Mouse (Mus musculus) liver (tissue): ENCODE measurements around the gene Ciapin1.

Experiments
- DNase-seq: peaks from one replicate; pipeline ENCODE4 v3.0.0-alpha.2; 2020; ENCODE audit warnings: mixed read lengths

The Ciapin1 gene

GRCm38 (mm10) chr8:94778036-94778435, 60.1 kb downstream of the Ciapin1 start:
- DNase-seq = no peak

GRCm38 (mm10) chr8:94776346-94776745, 61.8 kb downstream of the Ciapin1 start:
- no peak for DNase-seq

- DNase-seq = no peak
Measured at GRCm38 (mm10) chr8:94774601-94775000, 63.6 kb downstream of the Ciapin1 start.

DNA sequence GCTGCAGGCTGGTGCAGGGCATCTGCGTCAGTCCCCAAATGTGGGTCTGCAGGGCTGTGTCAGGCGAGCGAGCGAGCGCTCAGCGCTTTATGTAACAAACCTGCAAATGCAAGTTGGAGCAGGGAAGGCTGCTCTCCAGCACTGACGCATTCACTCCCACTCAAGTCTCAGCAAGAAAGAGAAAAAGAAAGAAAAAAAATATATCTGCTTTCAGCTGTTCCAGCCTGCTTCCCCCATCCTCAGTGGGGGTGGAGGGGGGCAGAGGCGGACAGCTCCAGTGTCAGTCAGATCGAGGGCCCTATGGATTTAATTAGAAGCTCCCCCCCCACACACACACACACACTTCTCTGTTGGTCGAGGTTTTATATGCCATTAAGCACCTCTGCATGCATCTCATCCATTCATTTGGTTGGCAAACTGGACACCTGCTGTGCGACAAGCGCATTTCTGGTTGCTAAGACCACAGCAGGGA, 64.4 kb downstream of the Ciapin1 start:
- DNase-seq = no peak

DNA sequence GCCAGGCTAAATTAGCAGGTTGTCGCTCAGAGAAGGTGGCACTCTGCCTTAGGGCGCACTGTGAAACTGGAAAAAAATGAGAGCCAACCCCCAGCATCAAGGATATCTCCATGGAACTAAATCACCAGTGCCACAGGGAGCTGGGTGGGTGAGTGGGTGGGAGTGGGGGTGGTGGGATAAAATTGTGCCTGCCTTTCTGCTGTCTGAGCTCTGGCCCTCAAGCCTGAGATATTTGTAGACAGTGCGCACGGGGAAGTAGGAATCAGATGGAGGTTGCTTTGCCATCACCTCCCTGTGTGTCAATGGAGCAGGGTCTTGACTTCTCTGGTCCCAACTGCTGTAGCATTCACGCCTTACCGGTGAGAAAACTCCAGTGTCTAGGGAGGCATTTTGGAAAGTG, 65.1 kb downstream of the Ciapin1 start:
- no peak for DNase-seq

DNA sequence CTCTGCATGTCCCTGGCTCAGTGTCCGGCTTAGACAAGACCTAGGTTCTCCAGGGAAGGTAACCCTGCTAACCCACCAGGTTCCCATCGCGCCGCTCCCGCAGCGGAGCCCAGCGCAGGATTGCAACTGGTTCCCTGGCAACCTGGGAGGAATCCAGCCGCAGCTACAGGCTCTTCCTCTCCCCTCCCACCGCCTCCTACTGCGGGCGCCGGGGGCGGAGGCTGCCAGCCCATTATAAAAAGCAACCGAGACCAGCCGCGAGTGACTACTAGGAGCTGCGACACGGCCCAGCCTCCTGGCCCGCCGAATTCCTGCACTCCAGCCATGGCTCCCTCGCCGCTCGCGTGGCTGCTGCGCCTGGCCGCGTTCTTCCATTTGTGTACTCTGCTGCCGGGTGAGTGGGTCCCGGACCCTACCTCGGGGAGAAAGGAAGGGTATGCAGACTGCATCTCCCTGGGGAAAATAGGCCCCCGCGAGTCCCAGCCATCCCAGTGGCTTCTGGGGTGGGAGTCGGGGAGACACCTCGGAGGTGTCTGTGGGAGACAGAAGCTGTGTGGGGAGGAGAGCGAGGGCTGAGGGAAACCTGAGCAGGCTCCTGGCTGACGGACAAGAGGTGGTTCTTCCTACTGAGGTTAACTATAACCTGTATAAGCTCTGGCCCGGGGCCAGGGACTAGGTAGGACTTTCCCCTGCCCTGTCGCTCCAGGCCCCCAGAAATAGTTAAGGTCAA, 66.1 kb downstream of the Ciapin1 start, which contains the start of gene Cx3cl1:
Cx3cl1 (plus strand) TSS at position 69 of the 730 bp plus-strand sequence.
- DNase-seq = peak; percentile 57

DNA sequence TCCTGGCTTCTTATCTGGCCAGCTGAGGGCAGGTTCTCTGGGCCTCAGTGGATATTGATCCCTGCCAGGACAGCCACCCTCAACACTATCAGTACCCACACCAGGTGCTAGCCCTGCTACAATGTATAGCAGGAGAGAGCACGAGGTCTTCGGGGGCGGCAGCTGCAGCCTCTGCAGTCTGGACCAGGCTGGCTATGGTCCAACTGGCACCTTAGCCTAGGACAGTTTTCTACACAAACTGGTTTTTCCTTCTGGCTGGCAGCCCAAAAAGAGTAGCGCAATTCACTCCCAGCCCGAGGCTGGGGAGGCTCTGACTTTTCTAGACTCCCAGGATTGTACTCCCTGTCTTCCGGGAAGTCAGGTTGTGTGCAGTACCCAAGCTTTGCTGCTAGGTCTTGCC, 67.2 kb downstream of the Ciapin1 start:
- DNase-seq = no peak
